Mouse (Mus musculus): ENCODE results near the gene Prc1. TPM values are rescaled to one million over a fixed set of nuclear protein-coding genes. Genes with fewer than 3 reads are reported as not detected.

Gene Prc1
- polyA plus RNA-seq, 1 experiment from 2014 or later, result 75.2 TPM

- H3K27ac ChIP-seq, result peak overlapping the region; percentile 61; the same call in 1 of the 2 replicates
- H3K4me2 ChIP-seq (replicated peaks), result peak overlapping the region; percentile 89
- H3K27me3 ChIP-seq, result no peaks in the 10 kb centered on the region
- 9% methylated on average over 37 of the region's 37 CpGs for WGBS
- H3K9ac ChIP-seq (replicated peaks), result peak overlapping the region; percentile 62
- H3K4me1 ChIP-seq (replicated peaks), result peaks cover 22% of the 10 kb centered on the region
- ATAC-seq, result no peak
- peaks cover 13% of the 10 kb centered on the region for H3K36me3 ChIP-seq
- peak overlapping the region; percentile 73 for H3K4me3 ChIP-seq (replicated peaks)
- H3K9me3 ChIP-seq, result no peaks in the 10 kb centered on the region
Observed at GRCm38 (mm10) chr7:80294764-80295648, 756 bp downstream of the Prc1 start.

GRCm38 (mm10) chr7:80296462-80296861 is 2.2 kb downstream of the Prc1 start:
- peaks cover 6% of the 10 kb centered on the region; the same call in 1 of the 2 replicates for H3K36me3 ChIP-seq
- no peak overlapping the region for H3K9ac ChIP-seq (replicated peaks)
- no peak for ATAC-seq
- H3K27me3 ChIP-seq, result no peaks in the 10 kb centered on the region
- 93% methylated on average over 6 of the region's 6 CpGs for WGBS
- no peak overlapping the region for H3K27ac ChIP-seq
- no peaks in the 10 kb centered on the region for H3K9me3 ChIP-seq
- H3K4me1 ChIP-seq (replicated peaks), result peaks cover 22% of the 10 kb centered on the region
- peak overlapping the region; percentile 73; the same call in 1 of the 2 replicates for H3K4me3 ChIP-seq (replicated peaks)
- peak overlapping the region; percentile 89; the same call in 1 of the 2 replicates for H3K4me2 ChIP-seq (replicated peaks)

- 84% methylated on average over 3 of the region's 3 CpGs for WGBS
- Histone ChIP-seq H3K4me3 (replicated peaks) (no peak overlapping the region), H3K4me1 (replicated peaks) (peaks cover 22% of the 10 kb centered on the region), H3K4me2 (replicated peaks) (no peak overlapping the region), H3K9ac (replicated peaks) (0 out of 2 replicates have a peak overlapping the region, but pooled peaks have one; percentile 23), H3K27me3 (no peaks in the 10 kb centered on the region), H3K36me3 (peaks cover 7% of the 10 kb centered on the region; the same call in 1 of the 2 replicates), H3K9me3 (no peaks in the 10 kb centered on the region), H3K27ac (no peak overlapping the region)
- no peak for ATAC-seq
Observed at GRCm38 (mm10) chr7:80297041-80297440, 2.8 kb downstream of the Prc1 start.

GRCm38 (mm10) chr7:80298754-80299153 is 4.5 kb downstream of the Prc1 start:
- Histone ChIP-seq H3K4me3 (replicated peaks) (no peak overlapping the region), H3K9ac (replicated peaks) (no peak overlapping the region), H3K36me3 (peaks cover 7% of the 10 kb centered on the region; the same call in 1 of the 2 replicates), H3K27me3 (no peaks in the 10 kb centered on the region), H3K4me2 (replicated peaks) (no peak overlapping the region), H3K9me3 (no peaks in the 10 kb centered on the region), H3K4me1 (replicated peaks) (peaks cover 22% of the 10 kb centered on the region), H3K27ac (no peak overlapping the region)
- no peak for ATAC-seq
- WGBS, result 98% methylated on average over 4 of the region's 4 CpGs

GRCm38 (mm10) chr7:80299568-80299967 is 5.3 kb downstream of the Prc1 start:
- peaks cover 14% of the 10 kb centered on the region for H3K36me3 ChIP-seq
- H3K4me3 ChIP-seq (replicated peaks), result no peak overlapping the region
- H3K9me3 ChIP-seq, result no peaks in the 10 kb centered on the region
- no peak for ATAC-seq
- no peak overlapping the region for H3K27ac ChIP-seq
- peaks cover 21% of the 10 kb centered on the region for H3K4me1 ChIP-seq (replicated peaks)
- no peaks in the 10 kb centered on the region for H3K27me3 ChIP-seq
- 93% methylated on average over 3 of the region's 3 CpGs for WGBS
- H3K4me2 ChIP-seq (replicated peaks), result no peak overlapping the region
- no peak overlapping the region for H3K9ac ChIP-seq (replicated peaks)

GRCm38 (mm10) chr7:80301522-80301921 is 7.3 kb downstream of the Prc1 start:
- Histone ChIP-seq H3K36me3 (peaks cover 32% of the 10 kb centered on the region), H3K27ac (no peak overlapping the region), H3K4me2 (replicated peaks) (no peak overlapping the region), H3K27me3 (no peaks in the 10 kb centered on the region), H3K4me1 (replicated peaks) (peaks cover 6% of the 10 kb centered on the region), H3K4me3 (replicated peaks) (no peak overlapping the region), H3K9me3 (no peaks in the 10 kb centered on the region), H3K9ac (replicated peaks) (no peak overlapping the region)
- ATAC-seq, result no peak
- 87% methylated on average over 2 of the region's 2 CpGs for WGBS

- no peak overlapping the region for H3K4me3 ChIP-seq (replicated peaks)
- 84% methylated on average over 3 of the region's 3 CpGs for WGBS
- no peak overlapping the region for H3K9ac ChIP-seq (replicated peaks)
- H3K4me1 ChIP-seq (replicated peaks), result no peaks in the 10 kb centered on the region
- H3K27ac ChIP-seq, result no peak overlapping the region
- H3K36me3 ChIP-seq, result peaks cover 73% of the 10 kb centered on the region
- ATAC-seq, result no peak
- H3K4me2 ChIP-seq (replicated peaks), result no peak overlapping the region
- no peaks in the 10 kb centered on the region for H3K9me3 ChIP-seq
- no peaks in the 10 kb centered on the region for H3K27me3 ChIP-seq
Observed at GRCm38 (mm10) chr7:80307766-80308165, 13.5 kb downstream of the Prc1 start.

- 88% methylated on average over 7 of the region's 7 CpGs for WGBS
- H3K27me3 ChIP-seq, result no peaks in the 10 kb centered on the region
- H3K36me3 ChIP-seq, result peaks cover 85% of the 10 kb centered on the region
- H3K4me2 ChIP-seq (replicated peaks), result no peak overlapping the region
- H3K9me3 ChIP-seq, result no peaks in the 10 kb centered on the region
- H3K9ac ChIP-seq (replicated peaks), result no peak overlapping the region
- H3K4me1 ChIP-seq (replicated peaks), result no peaks in the 10 kb centered on the region
- ATAC-seq, result no peak
- no peak overlapping the region for H3K27ac ChIP-seq
- H3K4me3 ChIP-seq (replicated peaks), result no peak overlapping the region
Observed at GRCm38 (mm10) chr7:80310771-80311170, 16.5 kb downstream of the Prc1 start.

- no peak overlapping the region for H3K4me2 ChIP-seq (replicated peaks)
- WGBS, result 88% methylated on average over 2 of the region's 2 CpGs
- no peaks in the 10 kb centered on the region for H3K4me1 ChIP-seq (replicated peaks)
- peaks cover 83% of the 10 kb centered on the region for H3K36me3 ChIP-seq
- H3K9me3 ChIP-seq, result no peaks in the 10 kb centered on the region
- no peak for ATAC-seq
- no peak overlapping the region for H3K27ac ChIP-seq
- no peaks in the 10 kb centered on the region for H3K27me3 ChIP-seq
- H3K4me3 ChIP-seq (replicated peaks), result no peak overlapping the region
- H3K9ac ChIP-seq (replicated peaks), result no peak overlapping the region
Observed at GRCm38 (mm10) chr7:80315733-80316132, 21.5 kb downstream of the Prc1 start.

- Histone ChIP-seq H3K9me3 (no peaks in the 10 kb centered on the region), H3K4me1 (replicated peaks) (peaks cover 4% of the 10 kb centered on the region), H3K27ac (no peak overlapping the region), H3K36me3 (peaks cover 72% of the 10 kb centered on the region), H3K4me3 (replicated peaks) (no peak overlapping the region), H3K9ac (replicated peaks) (no peak overlapping the region), H3K4me2 (replicated peaks) (no peak overlapping the region), H3K27me3 (no peaks in the 10 kb centered on the region)
- WGBS, result 70% methylated on average over 1 of the region's 1 CpGs
- no peak for ATAC-seq
Observed at GRCm38 (mm10) chr7:80317439-80318115, 23.3 kb downstream of the Prc1 start.

- Histone ChIP-seq H3K27ac (no peak overlapping the region), H3K4me2 (replicated peaks) (no peak overlapping the region), H3K4me1 (replicated peaks) (peaks cover 15% of the 10 kb centered on the region), H3K9ac (replicated peaks) (peak overlapping the region; percentile 41; the same call in 1 of the 2 replicates), H3K27me3 (no peaks in the 10 kb centered on the region), H3K4me3 (replicated peaks) (no peak overlapping the region), H3K9me3 (no peaks in the 10 kb centered on the region), H3K36me3 (peaks cover 61% of the 10 kb centered on the region)
- WGBS, result 90% methylated on average over 4 of the region's 4 CpGs
- ATAC-seq, result no peak
Observed at GRCm38 (mm10) chr7:80318670-80319069, 24.4 kb downstream of the Prc1 start.

- Histone ChIP-seq H3K9me3 (no peaks in the 10 kb centered on the region), H3K4me3 (replicated peaks) (no peak overlapping the region), H3K4me2 (replicated peaks) (no peak overlapping the region), H3K9ac (replicated peaks) (0 out of 2 replicates have a peak overlapping the region, but pooled peaks have one; percentile 6), H3K27ac (no peak overlapping the region), H3K36me3 (peaks cover 49% of the 10 kb centered on the region), H3K27me3 (no peaks in the 10 kb centered on the region), H3K4me1 (replicated peaks) (peaks cover 17% of the 10 kb centered on the region)
- no peak for ATAC-seq
- WGBS, result 86% methylated on average over 19 of the region's 19 CpGs
Observed at GRCm38 (mm10) chr7:80319846-80320496, 25.7 kb downstream of the Prc1 start.
